Mouse (Mus musculus) spleen, embryonic (tissue): ENCODE results near the gene Rgs3.

Experiments
- CTCF ChIA-PET: fragments of 350-600 bp; sonication (Branson Sonifier 250); formaldehyde crosslinking; loops from one replicate; lab custom pipeline; 2022; lab: Charles Lee

Gene Rgs3

DNA sequence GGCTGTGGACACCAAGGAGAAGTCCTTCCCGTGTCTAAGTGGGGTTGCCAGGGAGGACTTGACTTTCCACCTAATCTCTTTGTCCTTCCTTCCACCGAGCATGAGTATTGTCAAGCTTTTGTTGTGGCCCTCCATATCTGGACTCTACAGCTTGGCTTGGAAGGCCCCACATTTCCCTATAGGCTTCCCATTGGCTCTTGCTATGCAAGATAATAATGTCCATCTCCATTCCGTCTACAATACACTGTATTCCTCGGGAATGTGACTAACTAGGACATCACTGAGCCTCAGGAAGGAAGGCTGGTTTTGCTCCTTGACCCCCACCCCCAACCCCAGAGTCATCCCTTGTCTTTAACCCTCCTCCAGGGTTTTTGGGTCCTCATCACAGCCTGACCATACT is 44.0 kb downstream of the Rgs3 start:
- CTCF ChIA-PET = interaction anchor here (1.1 kb wide), 1 partner anchor 94 kb away, joined by 3 read pairs; no protein-coding TSS in a partner anchor

DNA sequence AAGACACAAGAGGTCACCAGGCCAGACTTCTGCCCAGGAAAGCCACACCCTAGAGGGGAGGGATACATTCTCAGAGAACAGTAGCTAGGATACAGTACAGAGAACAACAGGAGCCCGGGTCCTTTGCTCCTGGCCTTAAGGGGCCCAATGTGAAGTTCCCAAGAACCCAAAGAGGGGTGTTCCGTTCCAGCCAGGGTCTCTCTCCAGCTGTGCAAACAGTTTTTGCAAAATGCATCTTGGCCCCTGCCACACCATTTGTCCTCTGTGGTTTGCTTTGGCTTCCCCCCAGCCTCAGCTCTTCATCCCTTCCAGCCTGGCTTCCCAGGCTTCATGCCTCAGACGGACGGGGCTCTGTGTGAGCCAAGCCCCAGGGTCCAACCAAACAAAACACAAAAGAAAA is 44.4 kb downstream of the Rgs3 start:
- CTCF ChIA-PET = interaction anchor here (1.1 kb wide), 1 partner anchor 94 kb away, joined by 3 read pairs; no protein-coding TSS in a partner anchor

GRCm38 (mm10) chr4:62605856-62606541 is 46.4 kb downstream of the Rgs3 start:
- CTCF ChIA-PET = no interaction called here

DNA sequence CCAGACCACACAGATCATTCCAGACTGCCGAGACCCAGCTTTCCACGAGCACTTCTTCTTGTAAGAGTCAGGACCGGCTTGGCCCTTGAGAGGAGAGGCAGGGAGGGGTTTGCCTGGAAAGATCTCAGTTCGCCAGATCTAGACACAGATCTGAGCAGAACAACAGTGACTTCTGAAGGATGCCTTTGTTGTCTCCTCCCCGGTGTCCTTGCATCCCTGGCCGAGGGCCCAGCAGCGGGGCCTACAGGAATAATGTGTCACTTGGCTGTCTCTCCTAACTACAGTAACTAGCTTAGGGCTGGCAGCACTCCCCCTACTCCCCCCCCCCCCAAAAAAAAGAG is 46.9 kb downstream of the Rgs3 start:
- CTCF ChIA-PET = no interaction called here

DNA sequence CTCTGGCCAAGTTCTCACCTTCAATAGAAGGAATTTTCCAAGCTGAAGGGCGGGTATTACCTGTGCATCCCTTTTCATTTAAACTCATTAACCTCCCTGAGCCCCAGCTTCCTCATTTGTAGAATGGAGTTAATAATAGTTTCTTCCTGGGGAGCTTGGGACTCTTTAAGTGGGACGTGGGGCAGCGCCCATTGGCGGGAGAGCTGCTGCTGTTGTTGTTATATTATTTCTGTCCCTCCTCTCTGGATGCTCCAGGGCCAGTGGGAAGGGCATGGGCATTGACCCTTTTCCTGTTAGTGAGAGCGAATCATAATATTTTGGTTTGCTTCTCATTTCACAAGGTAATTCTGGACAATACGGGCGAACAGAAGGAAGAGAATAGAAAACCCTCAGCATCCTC is 47.3 kb downstream of the Rgs3 start:
- CTCF ChIA-PET = interaction anchor here (1.0 kb wide), 1 partner anchor 89 kb away, joined by 3 read pairs; no protein-coding TSS in a partner anchor

- CTCF ChIA-PET = interaction anchor here (1.0 kb wide), 1 partner anchor 89 kb away, joined by 3 read pairs; no protein-coding TSS in a partner anchor
These were observed 47.7 kb downstream of the Rgs3 start for GRCm38 (mm10) chr4:62607345-62607744.

- CTCF ChIA-PET = interaction anchor here (1.0 kb wide), 1 partner anchor 89 kb away, joined by 3 read pairs; no protein-coding TSS in a partner anchor
These were observed 48.2 kb downstream of the Rgs3 start for GRCm38 (mm10) chr4:62607805-62608204.

DNA sequence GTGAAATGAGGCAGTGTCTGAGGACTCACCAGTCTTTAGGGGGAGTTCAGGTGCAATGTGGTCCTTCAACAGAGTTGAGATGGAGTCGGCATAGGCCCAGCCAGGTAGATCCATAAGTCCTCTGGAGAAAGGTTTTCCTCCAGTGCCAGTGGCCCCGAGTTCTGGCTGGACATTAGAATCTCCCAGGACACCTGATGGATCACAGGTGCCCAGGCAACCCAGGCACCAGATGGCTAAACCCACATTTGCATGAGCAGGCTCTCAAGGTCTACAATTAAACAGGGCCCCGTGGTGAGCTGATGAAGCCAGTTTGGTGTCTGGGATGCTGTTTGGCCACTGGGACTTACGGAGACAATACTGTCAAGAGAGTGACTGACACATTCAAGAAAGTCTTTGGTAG is 49.7 kb downstream of the Rgs3 start:
- CTCF ChIA-PET = no interaction called here

DNA sequence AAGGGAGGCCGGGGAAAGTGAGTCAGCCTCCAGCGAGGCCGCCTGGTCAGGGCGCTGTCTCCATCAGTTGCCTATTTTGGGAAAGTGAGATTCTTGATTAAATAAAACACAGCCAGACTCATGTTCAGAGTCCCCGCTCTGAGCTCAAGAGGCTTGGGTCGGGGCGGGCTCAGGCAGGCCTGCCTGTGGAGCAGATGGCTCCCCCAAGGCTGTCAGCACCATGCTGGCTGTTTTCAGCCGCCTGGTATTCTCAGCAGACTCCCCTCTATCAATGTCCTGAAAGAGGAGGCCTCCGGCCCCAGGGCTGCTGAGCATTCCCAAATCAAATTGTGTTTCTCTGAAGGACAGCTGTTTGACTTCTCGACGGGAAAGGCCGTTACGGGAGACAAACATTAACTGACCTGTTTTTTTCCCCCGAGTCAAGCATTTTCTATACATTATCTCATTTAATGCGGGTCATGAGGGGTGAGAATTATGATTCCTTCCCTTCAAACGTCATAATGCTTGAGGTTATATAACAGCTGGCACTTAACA is 50.6 kb downstream of the Rgs3 start:
- CTCF ChIA-PET = interaction anchor here (1.5 kb wide), 1 partner anchor 86 kb away, joined by 3 read pairs; no protein-coding TSS in a partner anchor

- CTCF ChIA-PET = no interaction called here
These were observed 53.2 kb downstream of the Rgs3 start for GRCm38 (mm10) chr4:62612601-62613501.

GRCm38 (mm10) chr4:62613646-62614365 is 54.2 kb downstream of the Rgs3 start:
- CTCF ChIA-PET = interaction anchor here (0.6 kb wide), 1 partner anchor 113 kb away, joined by 7 read pairs; no protein-coding TSS in a partner anchor

- CTCF ChIA-PET = no interaction called here
These were observed 58.3 kb downstream of the Rgs3 start for GRCm38 (mm10) chr4:62617856-62618440.

DNA sequence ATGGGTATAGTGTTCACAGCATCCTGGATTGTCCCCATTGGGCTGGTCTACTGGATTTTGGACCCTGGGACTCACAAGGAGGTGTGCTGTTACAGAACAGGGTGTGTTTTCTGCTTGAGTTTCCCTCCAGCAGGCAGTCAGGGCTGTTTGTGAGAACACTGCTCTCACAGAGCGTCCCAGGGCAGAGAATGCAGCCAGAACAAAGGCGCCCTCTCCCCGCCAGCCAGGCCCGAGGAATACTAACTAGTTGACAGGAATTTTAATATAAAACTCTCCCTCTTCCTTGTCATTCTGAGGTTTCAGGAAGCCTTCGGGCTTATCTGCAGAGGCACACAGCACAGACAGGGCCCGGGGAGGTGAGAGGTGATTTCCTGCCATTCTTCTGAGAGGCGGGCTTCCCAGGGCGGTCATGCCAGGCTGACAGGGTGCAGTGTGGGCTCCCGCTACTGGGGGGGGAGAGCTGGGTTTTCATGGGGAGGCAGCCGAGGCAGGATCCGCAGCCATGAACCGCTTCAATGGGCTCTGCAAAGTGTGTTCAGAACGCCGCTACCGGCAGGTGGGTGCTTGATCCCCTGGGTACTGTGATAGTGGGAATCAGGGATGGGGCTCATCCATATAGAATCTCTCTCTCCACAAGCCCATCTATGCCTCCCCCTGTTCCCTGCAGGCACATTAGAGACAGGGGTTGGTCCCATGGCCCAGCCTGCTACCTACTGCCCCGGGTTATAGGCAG is 59.8 kb downstream of the Rgs3 start:
- CTCF ChIA-PET = no interaction called here

DNA sequence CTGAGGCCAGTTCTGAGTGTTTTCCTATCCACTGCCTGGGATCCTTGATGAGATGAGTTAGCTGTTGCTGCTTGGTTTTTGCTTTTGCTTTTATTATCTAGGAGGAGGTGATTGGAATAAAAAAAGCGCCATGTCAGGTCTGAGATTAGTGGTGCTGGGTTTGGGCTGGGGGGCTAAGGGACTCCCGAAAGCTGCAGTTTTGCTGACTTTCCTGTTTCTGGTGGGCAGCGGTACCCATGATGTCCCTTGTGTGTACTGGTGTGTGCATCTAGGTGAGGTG is 60.3 kb downstream of the Rgs3 start:
- CTCF ChIA-PET = no interaction called here

- CTCF ChIA-PET = no interaction called here
These were observed 61.5 kb downstream of the Rgs3 start for GRCm38 (mm10) chr4:62621151-62621550.

GRCm38 (mm10) chr4:62621880-62622675 is 62.4 kb downstream of the Rgs3 start:
- CTCF ChIA-PET = interaction anchor here (0.6 kb wide), 1 partner anchor 432 kb away, joined by 4 read pairs; no protein-coding TSS in a partner anchor

- CTCF ChIA-PET = no interaction called here
These were observed 63.8 kb downstream of the Rgs3 start for GRCm38 (mm10) chr4:62623251-62624015.

GRCm38 (mm10) chr4:62624679-62625450 is 65.2 kb downstream of the Rgs3 start:
- CTCF ChIA-PET = no interaction called here
